Mouse (Mus musculus): ENCODE results near the gene Tmbim1. TPM values are rescaled to one million over a fixed set of nuclear protein-coding genes. Genes with fewer than 3 reads are reported as not detected.
"Not testable (repeated sequence)": the region's sequence is repeated elsewhere in the genome, so short reads cannot be mapped to it uniquely, and the experiment has no call there.

The Tmbim1 gene
- polyA plus RNA-seq, 1 experiment from 2014 or later = 15.9 TPM

- Histone ChIP-seq H3K4me1 (replicated peaks) (peaks cover 17% of the 10 kb centered on the region), H3K27ac (no peak overlapping the region)
- WGBS (ENCODE audit: insufficient replicate concordance) = 77% methylated on average over 4 of the region's 4 CpGs
Observed at GRCm38 (mm10) chr1:74338626-74339025, 33.2 kb upstream of the Tmbim1 start.

GRCm38 (mm10) chr1:74338013-74338412, 32.6 kb upstream of the Tmbim1 start:
- H3K36me3 ChIP-seq = no peaks in the 10 kb centered on the region
- DNase-seq = no peak
- no peak for ATAC-seq (ENCODE audit: low read depth)
- no peaks in the 10 kb centered on the region for H3K9me3 ChIP-seq (replicated peaks)
- no peak overlapping the region for H3K4me2 ChIP-seq
- H3K4me1 ChIP-seq (replicated peaks) = peaks cover 17% of the 10 kb centered on the region
- no peak overlapping the region for H3K4me3 ChIP-seq (replicated peaks)
- H3K27me3 ChIP-seq = peaks cover 5% of the 10 kb centered on the region
- 76% methylated on average over 5 of the region's 5 CpGs for WGBS (ENCODE audit: insufficient replicate concordance)
- H3K9ac ChIP-seq = no peak overlapping the region
- H3K27ac ChIP-seq = no peak overlapping the region

More at GRCm38 (mm10) chr1:74338626-74339025, 33.2 kb upstream of the Tmbim1 start:
- H3K9ac ChIP-seq = no peak overlapping the region
- H3K36me3 ChIP-seq = no peaks in the 10 kb centered on the region
- H3K4me2 ChIP-seq = no peak overlapping the region
- no peak for DNase-seq
- no peaks in the 10 kb centered on the region for H3K27me3 ChIP-seq
- H3K4me3 ChIP-seq (replicated peaks) = no peak overlapping the region
- no peaks in the 10 kb centered on the region for H3K9me3 ChIP-seq (replicated peaks)
- ATAC-seq (ENCODE audit: low read depth) = no peak

- DNase-seq (no peak), ATAC-seq (ENCODE audit: low read depth) (no peak)
- WGBS (ENCODE audit: insufficient replicate concordance) = 70% methylated on average over 3 of the region's 3 CpGs
- H3K4me3 ChIP-seq (replicated peaks) = no peak overlapping the region
- H3K27me3 ChIP-seq = peaks cover 7% of the 10 kb centered on the region
- H3K27ac ChIP-seq = no peak overlapping the region
- H3K9ac ChIP-seq = no peak overlapping the region
- no peaks in the 10 kb centered on the region for H3K36me3 ChIP-seq
- H3K4me2 ChIP-seq = no peak overlapping the region
- no peaks in the 10 kb centered on the region for H3K9me3 ChIP-seq (replicated peaks)
- peaks cover 19% of the 10 kb centered on the region for H3K4me1 ChIP-seq (replicated peaks)
Observed at GRCm38 (mm10) chr1:74337241-74337771, 31.9 kb upstream of the Tmbim1 start.

- Histone ChIP-seq H3K36me3 (no peaks in the 10 kb centered on the region), H3K4me1 (replicated peaks) (peaks cover 35% of the 10 kb centered on the region), H3K9me3 (replicated peaks) (no peaks in the 10 kb centered on the region), H3K4me3 (replicated peaks) (no peak overlapping the region), H3K27me3 (peaks cover 7% of the 10 kb centered on the region), H3K9ac (no peak overlapping the region), H3K27ac (no peak overlapping the region), H3K4me2 (no peak overlapping the region)
- DNase-seq (no peak), ATAC-seq (ENCODE audit: low read depth) (no peak)
- WGBS (ENCODE audit: insufficient replicate concordance) = 64% methylated on average over 6 of the region's 6 CpGs
Observed at GRCm38 (mm10) chr1:74335436-74336170, 30.2 kb upstream of the Tmbim1 start.

GRCm38 (mm10) chr1:74335033-74335432, 29.6 kb upstream of the Tmbim1 start:
- Histone ChIP-seq H3K4me1 (replicated peaks) (peaks cover 36% of the 10 kb centered on the region), H3K27me3 (peaks cover 7% of the 10 kb centered on the region), H3K27ac (no peak overlapping the region), H3K36me3 (no peaks in the 10 kb centered on the region), H3K4me2 (no peak overlapping the region), H3K4me3 (replicated peaks) (no peak overlapping the region), H3K9ac (no peak overlapping the region), H3K9me3 (replicated peaks) (no peaks in the 10 kb centered on the region)
- DNase-seq (no peak), ATAC-seq (ENCODE audit: low read depth) (no peak)
- 56% methylated on average over 4 of the region's 4 CpGs for WGBS (ENCODE audit: insufficient replicate concordance)

- H3K36me3 ChIP-seq = no peaks in the 10 kb centered on the region
- WGBS (ENCODE audit: insufficient replicate concordance) = 71% methylated on average over 3 of the region's 3 CpGs
- H3K4me3 ChIP-seq (replicated peaks) = no peak overlapping the region
- no peak overlapping the region for H3K27ac ChIP-seq
- peaks cover 7% of the 10 kb centered on the region for H3K27me3 ChIP-seq
- no peak overlapping the region for H3K9ac ChIP-seq
- H3K4me1 ChIP-seq (replicated peaks) = peaks cover 38% of the 10 kb centered on the region
- DNase-seq (no peak), ATAC-seq (ENCODE audit: low read depth) (no peak)
- H3K4me2 ChIP-seq = no peak overlapping the region
- H3K9me3 ChIP-seq (replicated peaks) = no peaks in the 10 kb centered on the region
Observed at GRCm38 (mm10) chr1:74334607-74335006, 29.2 kb upstream of the Tmbim1 start.

- H3K27me3 ChIP-seq = peaks cover 7% of the 10 kb centered on the region
- no peak for DNase-seq
- peak overlapping the region; percentile 66; the same call in 1 of the 2 replicates for H3K9ac ChIP-seq
- peak overlapping the region; percentile 59 for H3K4me3 ChIP-seq (replicated peaks)
- peaks cover 42% of the 10 kb centered on the region for H3K4me1 ChIP-seq (replicated peaks)
- peak overlapping the region; percentile 91 for H3K4me2 ChIP-seq
- no peaks in the 10 kb centered on the region for H3K9me3 ChIP-seq (replicated peaks)
- 16% methylated on average over 9 of the region's 9 CpGs for WGBS (ENCODE audit: insufficient replicate concordance)
- H3K27ac ChIP-seq = no peak overlapping the region
- no peak for ATAC-seq (ENCODE audit: low read depth)
- H3K36me3 ChIP-seq = no peaks in the 10 kb centered on the region
Observed at GRCm38 (mm10) chr1:74332930-74333329, 27.5 kb upstream of the Tmbim1 start.

GRCm38 (mm10) chr1:74332241-74332763, 26.9 kb upstream of the Tmbim1 start:
- DNase-seq = peak; percentile 94
- Histone ChIP-seq H3K27me3 (peaks cover 7% of the 10 kb centered on the region), H3K4me1 (replicated peaks) (peaks cover 42% of the 10 kb centered on the region), H3K36me3 (no peaks in the 10 kb centered on the region), H3K9ac (peak overlapping the region; percentile 66; the same call in 1 of the 2 replicates), H3K27ac (no peak overlapping the region), H3K9me3 (replicated peaks) (no peaks in the 10 kb centered on the region), H3K4me2 (peak overlapping the region; percentile 91), H3K4me3 (replicated peaks) (peak overlapping the region; percentile 59)
- WGBS (ENCODE audit: insufficient replicate concordance) = under 1% methylated on average over 36 of the region's 36 CpGs
- peak; percentile 93 for ATAC-seq (ENCODE audit: low read depth)

GRCm38 (mm10) chr1:74331046-74331681, 25.7 kb upstream of the Tmbim1 start:
- Histone ChIP-seq H3K27me3 (peaks cover 7% of the 10 kb centered on the region), H3K9me3 (replicated peaks) (no peaks in the 10 kb centered on the region), H3K4me1 (replicated peaks) (peaks cover 42% of the 10 kb centered on the region), H3K9ac (0 out of 2 replicates have a peak overlapping the region, but pooled peaks have one; percentile 28), H3K4me2 (peak overlapping the region; percentile 91; the same call in 1 of the 2 replicates), H3K4me3 (replicated peaks) (no peak overlapping the region), H3K27ac (peak overlapping the region; percentile 43), H3K36me3 (no peaks in the 10 kb centered on the region)
- DNase-seq (no peak), ATAC-seq (ENCODE audit: low read depth) (no peak)
- WGBS (ENCODE audit: insufficient replicate concordance) = 25% methylated on average over 4 of the region's 4 CpGs

- 0 out of 2 replicates have a peak overlapping the region, but pooled peaks have one; percentile 43 for H3K27ac ChIP-seq
- H3K4me2 ChIP-seq = no peak overlapping the region
- H3K4me1 ChIP-seq (replicated peaks) = peaks cover 42% of the 10 kb centered on the region
- H3K9me3 ChIP-seq (replicated peaks) = no peaks in the 10 kb centered on the region
- H3K4me3 ChIP-seq (replicated peaks) = no peak overlapping the region
- no peak overlapping the region for H3K9ac ChIP-seq
- ATAC-seq (ENCODE audit: low read depth) = no peak
- no peaks in the 10 kb centered on the region for H3K36me3 ChIP-seq
- WGBS (ENCODE audit: insufficient replicate concordance) = 77% methylated on average over 7 of the region's 7 CpGs
- no peak for DNase-seq
- peaks cover 7% of the 10 kb centered on the region for H3K27me3 ChIP-seq
Observed at GRCm38 (mm10) chr1:74329899-74330431, 24.5 kb upstream of the Tmbim1 start.

GRCm38 (mm10) chr1:74326916-74327315, 21.5 kb upstream of the Tmbim1 start:
- 53% methylated on average over 2 of the region's 2 CpGs for WGBS (ENCODE audit: insufficient replicate concordance)
- not testable (repeated sequence) for H3K9ac ChIP-seq; H3K27me3 ChIP-seq; H3K36me3 ChIP-seq; H3K4me3 ChIP-seq (replicated peaks); DNase-seq; H3K4me2 ChIP-seq; H3K9me3 ChIP-seq (replicated peaks); H3K27ac ChIP-seq; ATAC-seq (ENCODE audit: low read depth)
- H3K4me1 ChIP-seq (replicated peaks) = peaks cover 25% of the 10 kb centered on the region

All from liver, embryonic 13.5 days (tissue).